Mouse (Mus musculus) left cerebral cortex, postnatal 10 days (tissue): ENCODE measurements around the gene Ly6g5c. TPM values are rescaled to one million over a fixed set of nuclear protein-coding genes. Genes with fewer than 3 reads are reported as not detected.

Experiments
- DNase-seq, 2 experiments: peaks; one replicate each; pipeline ENCODE4 v3.0.0; 2021 to 2022; ENCODE audit warnings: low spot score in 2 of 2, mixed read lengths in 1 of 2; ENCODE audit errors: extremely low spot score in 1 of 2
- intact Hi-C: fragments of 180-260 bp; cut with DNase I; formaldehyde crosslinking; loops from one replicate; pipeline ENCODE4 v1.15.1; 2025
- total RNA-seq, 2 experiments: library from RNA; stranded (reverse); gene quantifications; 2 replicates each; pipeline ENCODE4 v1.2.3; 2021

Gene Ly6g5c
- total RNA-seq, 2 experiments from 2014 or later, result not detected

- intact Hi-C loops, result no loop called here
- DNase-seq, result no peak
Observed at GRCm38 (mm10) chr17:35079778-35080177, 28.3 kb upstream of the Ly6g5c start.

DNA sequence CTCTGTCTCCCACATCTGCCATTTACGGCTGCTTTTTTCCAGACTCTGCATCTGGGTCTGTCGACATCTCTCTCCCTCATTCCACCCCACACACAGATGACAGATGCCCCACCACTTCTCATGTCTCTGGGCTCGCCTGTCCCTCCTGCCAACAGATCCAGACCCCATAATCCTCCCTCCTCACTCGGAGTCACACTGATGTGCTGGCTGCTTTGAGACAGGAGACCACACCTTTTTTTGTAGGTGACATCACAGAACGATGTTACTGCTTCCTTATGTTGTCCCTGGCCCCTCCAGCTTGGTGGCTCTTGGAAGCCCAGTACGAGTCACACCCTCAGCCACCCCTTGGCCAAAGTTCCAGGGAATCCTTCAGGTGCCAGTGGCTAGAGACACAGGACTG is 27.8 kb upstream of the Ly6g5c start:
- DNase-seq, result no peak
- intact Hi-C loops, result no loop called here

GRCm38 (mm10) chr17:35080710-35081109 is 27.4 kb upstream of the Ly6g5c start:
- intact Hi-C loops, result no loop called here
- DNase-seq, result no peak

GRCm38 (mm10) chr17:35082841-35083576 is 25.1 kb upstream of the Ly6g5c start:
- intact Hi-C loops, result no loop called here
- DNase-seq, result no peak

- no peak for DNase-seq
- intact Hi-C loops, result no loop called here
Observed at GRCm38 (mm10) chr17:35083929-35084497, 24.1 kb upstream of the Ly6g5c start.

- intact Hi-C loops, result no loop called here
- no peak for DNase-seq
Observed at GRCm38 (mm10) chr17:35085208-35085865, 22.7 kb upstream of the Ly6g5c start, which contains the start of gene Ly6g6f. TSS of gene Ly6g6f (minus strand) at chr17:35085610.

DNA sequence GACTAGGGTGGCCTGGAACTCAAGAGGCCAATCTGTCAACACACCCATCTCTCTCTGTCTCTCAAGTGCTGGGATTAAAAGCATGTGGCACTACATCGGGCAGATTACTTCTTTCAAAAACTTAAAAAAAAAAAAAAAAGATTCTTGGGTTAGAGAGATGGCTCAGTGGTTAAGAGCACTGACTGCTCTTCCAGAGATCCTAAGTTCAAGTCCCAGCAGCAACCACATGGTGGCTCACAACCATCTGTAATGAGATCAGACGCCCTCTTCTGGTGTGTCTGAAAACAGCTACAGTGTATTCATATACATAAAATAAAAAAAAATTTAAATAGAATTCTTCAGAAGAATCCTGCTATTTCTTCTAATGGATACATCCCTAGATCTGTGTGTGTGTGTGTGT is 19.9 kb upstream of the Ly6g5c start:
- intact Hi-C loops, result no loop called here
- DNase-seq, result no peak

- intact Hi-C loops, result no loop called here
Observed at GRCm38 (mm10) chr17:35088825-35089644, 19.0 kb upstream of the Ly6g5c start, which contains the start of gene Abhd16a. TSS of gene Abhd16a (plus strand) at chr17:35089263.

DNA sequence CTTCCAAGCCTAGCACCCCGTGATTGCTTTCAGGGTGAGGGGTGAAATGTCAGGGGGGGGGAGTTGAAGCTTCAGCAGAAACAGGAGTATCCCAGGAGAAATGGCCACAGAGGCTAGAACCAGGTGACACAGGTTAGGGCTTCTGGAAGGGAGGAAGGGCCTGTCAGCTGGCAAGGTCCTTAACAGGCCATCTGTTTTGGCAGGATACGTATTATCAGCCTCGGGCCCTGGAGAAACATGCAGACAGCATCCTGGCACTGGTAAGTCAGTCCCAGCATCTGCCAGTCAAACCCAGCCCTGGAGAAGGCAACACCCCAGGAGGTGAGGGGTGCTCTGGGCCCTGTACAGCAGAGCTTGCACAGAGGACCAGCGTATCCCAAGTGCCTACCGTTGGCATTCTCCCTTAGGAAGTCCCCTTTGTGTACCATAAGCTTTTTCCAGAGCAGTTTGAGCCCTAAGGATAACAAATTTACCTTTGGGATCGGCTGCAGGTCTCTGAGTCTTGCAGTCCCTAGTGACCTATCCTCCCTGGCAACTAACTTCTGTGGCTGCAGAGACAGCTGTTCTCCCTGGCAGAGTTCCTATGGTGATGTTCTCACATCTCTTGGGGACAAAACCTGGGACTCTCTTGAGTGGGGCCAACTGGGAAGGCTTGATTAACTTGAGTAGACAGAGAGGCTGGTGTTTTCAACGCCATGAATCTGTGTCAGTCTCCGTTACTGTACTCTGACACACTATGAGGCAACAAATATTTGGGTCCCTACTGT is 17.7 kb upstream of the Ly6g5c start:
- no peak for DNase-seq
- intact Hi-C loops, result no loop called here

More at GRCm38 (mm10) chr17:35088825-35089644, 19.0 kb upstream of the Ly6g5c start, which contains the start of gene Abhd16a:
- peak; percentile 93 to 97 for DNase-seq

- intact Hi-C loops, result no loop called here
- DNase-seq, result no peak
Observed at GRCm38 (mm10) chr17:35092403-35093198, 15.5 kb upstream of the Ly6g5c start.

- intact Hi-C loops, result loop anchor here (5.0 kb wide), 1 partner anchor 77 kb away; the partner anchor contains the start of gene Vwa7
Observed at GRCm38 (mm10) chr17:35094475-35095365, 13.4 kb upstream of the Ly6g5c start.

GRCm38 (mm10) chr17:35096597-35096996 is 11.5 kb upstream of the Ly6g5c start:
- no peak for DNase-seq
- intact Hi-C loops, result loop anchor here (5.0 kb wide), 1 partner anchor 79 kb away; the partner anchor contains the start of gene Vwa7

More at GRCm38 (mm10) chr17:35094475-35095365, 13.4 kb upstream of the Ly6g5c start:
- DNase-seq, result no peak

DNA sequence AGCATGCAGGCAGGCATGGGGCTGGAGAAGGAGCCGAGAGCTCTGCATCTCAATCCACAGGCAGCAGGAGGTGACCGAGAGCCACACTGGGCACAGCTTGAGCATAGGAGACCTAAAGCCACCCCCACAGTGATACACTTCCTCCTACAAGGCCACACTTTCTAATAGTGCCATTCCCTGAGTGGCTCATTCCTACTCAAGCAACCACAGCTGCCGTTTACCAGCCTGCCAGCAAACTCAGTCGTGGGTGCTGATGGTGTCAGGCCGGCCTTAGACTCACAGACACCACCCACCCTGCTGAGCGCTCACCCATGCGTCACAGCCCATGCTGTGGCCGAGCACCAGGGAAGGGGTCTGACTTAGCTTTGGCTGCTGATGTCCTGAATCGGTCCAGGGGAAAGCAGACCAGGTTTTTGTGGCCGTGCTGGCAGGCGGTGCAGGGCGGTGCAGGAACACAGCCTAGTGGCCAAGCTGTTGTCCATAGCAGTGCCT is 10.9 kb upstream of the Ly6g5c start:
- DNase-seq, result peak in 1 of 2 experiments; percentile 45
- intact Hi-C loops, result loop anchor here (5.0 kb wide), 1 partner anchor 80 kb away; the partner anchor contains the start of gene Vwa7

DNA sequence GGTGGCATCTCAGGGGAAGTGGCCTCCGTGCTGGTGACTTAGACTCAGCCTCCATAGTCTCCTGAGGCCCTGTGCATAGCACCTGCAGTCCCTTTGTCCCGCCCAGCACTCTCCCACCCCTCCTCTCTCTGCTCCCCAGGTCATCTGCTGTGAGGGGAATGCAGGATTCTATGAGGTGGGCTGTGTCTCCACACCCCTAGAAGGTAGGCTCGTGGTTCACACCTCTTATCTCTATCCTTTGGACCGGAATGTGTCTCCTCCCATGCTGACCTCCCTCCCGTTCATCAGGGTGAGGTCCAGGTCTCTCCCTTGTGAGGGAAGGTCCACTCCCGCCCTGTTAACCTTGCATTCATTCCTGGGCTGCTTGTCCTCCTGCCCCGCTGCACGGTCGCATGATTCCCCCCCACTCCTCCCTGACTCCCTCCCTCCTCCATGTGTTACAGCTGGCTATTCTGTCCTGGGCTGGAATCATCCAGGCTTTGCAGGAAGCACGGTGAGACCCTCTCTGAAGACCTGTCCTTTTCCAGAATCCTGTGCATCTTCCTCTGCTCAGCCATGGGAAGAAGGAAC is 7.8 kb upstream of the Ly6g5c start:
- no peak for DNase-seq
- intact Hi-C loops, result no loop called here

DNA sequence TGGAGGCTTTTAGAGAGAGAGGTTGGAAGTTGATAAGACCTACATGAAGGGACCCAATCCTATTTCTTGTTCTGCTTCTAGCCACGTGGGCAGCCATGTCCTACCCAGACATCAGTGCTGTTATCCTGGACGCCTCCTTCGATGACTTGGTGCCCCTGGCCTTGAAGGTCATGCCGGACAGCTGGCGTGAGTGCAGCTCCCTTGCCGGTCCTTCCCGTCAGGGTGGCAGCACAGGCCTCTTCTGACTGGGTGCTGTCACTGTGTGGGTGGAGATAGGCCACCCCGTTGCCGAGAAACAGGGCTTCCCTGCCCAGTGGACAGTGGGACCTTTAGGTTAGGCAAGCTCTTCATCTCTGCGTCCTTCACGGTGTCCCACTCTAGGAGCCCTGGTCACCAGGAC is 6.9 kb upstream of the Ly6g5c start:
- intact Hi-C loops, result no loop called here
- no peak for DNase-seq

DNA sequence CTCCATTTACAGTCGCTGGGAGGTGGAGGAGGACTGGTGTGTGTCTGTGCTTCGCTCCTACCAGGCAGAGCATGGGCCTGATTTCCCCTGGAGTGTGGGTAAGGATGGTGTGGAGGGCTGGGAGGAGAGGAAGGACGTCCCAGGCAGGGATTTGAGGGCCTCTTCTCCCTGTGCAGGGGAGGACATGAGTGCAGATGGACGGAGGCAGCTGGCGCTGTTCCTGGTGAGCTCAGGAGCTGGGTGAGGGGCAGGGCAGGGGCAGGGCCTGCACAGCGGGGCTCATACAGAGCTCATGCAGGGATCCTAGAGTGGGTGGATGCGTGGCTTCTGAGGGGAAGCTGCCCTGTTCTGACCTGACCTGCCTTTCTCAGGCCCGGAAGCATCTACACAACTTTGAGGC is 5.8 kb upstream of the Ly6g5c start:
- intact Hi-C loops, result no loop called here
- DNase-seq, result no peak
